Mouse (Mus musculus) thymus, adult 18-20 months (tissue): ENCODE measurements around the gene Hyou1.
"Not testable (repeated sequence)": the region's sequence is repeated elsewhere in the genome, so short reads cannot be mapped to it uniquely, and the experiment has no call there.

Experiments used
- DNase-seq, 2 experiments: peaks; one replicate each; pipeline ENCODE4 v3.0.0; 2022; ENCODE audit warnings: mixed read lengths in 2 of 2

Hyou1 gene

DNA sequence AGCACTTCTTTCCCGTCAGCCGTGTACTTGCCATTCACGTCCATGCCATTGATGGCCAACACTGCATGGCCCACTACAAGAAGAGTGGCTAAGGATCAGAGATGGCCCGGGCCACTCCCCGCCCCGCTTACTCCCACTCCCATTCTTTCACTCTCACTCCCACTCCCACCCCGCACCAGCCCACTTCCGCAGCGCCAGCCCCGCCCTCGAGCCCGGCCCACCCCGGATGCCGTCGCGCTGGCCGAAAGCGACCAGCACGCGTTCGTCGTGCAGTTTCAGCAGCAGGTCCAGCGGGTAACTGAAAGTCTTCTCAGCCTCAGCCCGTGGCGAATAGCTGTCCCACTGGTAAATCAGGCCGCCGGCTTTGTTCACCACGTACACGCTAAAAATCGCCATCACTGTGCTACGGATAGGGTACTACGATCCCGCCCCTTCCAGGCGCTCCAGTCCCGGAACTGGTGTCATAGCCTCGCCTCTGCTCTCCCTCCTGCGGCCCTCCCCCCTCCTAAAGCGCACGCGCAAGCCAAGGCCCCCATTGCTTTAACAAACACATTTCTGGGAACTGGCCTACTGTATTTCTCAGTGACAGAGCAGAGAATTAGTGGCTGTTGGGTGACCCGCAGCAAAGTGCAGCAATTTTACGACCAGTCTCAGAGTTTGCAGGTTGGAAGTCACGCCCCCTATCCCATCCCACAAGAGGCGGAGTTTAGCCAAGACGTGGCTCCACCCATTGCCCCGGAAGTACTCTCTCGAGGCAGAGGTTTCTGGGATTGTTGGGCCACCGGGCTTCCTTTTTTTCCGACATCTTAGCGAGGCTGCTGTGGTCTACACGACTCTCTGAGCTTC lies 27.8 kb downstream of the Hyou1 start, which contains the start of the genes Rps25 and Trappc4:
Rps25 (plus strand) TSS at position 234 of the 846 bp plus-strand sequence.
Trappc4 (minus strand) TSS at position 695 of the 846 bp plus-strand sequence.
- DNase-seq = peak; percentile 79 to 86

DNA sequence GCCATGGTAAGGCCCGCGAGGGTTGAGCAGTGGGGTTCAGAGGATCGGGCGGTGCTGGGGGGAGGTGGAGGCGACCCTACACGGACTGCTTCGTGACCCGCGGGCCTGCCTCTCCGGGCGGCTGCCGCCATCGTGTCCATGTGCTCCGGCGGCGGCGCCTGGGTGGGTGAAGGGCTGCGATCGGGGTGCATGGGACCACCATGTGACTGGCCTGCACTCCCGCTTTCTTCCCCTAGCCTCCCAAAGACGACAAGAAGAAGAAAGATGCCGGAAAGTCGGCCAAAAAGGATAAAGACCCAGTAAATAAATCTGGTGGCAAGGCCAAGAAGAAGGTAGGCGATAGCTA lies 28.4 kb downstream of the Hyou1 start:
- no peak for DNase-seq

DNA sequence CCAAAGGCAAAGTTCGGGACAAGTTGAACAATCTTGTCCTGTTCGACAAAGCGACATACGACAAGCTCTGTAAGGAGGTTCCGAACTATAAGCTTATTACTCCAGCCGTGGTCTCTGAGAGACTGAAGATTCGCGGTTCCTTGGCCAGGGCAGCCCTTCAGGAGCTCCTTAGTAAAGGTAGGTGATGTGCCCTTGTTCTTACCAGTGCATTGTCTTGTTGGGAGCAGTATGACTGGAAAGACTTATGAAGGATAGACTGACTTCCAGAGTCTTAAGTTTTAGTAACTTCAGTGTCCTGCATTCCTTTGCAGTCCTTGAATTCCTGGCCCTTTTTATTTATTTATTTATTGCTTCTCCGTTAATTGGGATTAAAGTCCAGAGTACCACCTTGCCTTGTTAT lies 29.4 kb downstream of the Hyou1 start:
- DNase-seq = not testable (repeated sequence)

- DNase-seq = no peak
Observed at GRCm38 (mm10) chr9:44410647-44411336, 31.5 kb downstream of the Hyou1 start.

DNA sequence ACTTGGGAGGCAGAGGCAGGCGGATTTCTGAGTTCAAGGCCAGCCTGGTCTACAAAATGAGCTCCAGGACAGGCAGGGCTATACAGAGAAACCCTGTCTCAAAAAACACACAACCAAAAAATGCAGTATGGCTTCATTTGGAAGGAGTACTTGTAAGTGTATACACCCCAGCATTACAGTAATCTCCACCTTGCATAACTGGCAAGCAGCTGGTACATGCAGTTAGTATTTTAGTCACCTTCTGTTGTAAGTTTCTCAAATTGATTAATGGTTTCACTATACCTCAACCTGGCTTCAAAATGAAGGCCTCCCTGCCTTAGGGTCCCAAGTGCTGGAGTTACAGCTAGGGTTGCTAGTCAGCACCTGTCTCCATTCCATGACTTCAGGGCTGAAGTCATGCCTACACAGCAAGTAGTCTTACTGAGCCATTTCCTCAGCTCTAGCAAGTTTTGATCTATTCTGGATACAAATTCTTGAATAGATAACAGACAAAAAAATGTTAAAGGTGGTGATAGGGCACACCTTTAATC lies 32.4 kb downstream of the Hyou1 start:
- no peak for DNase-seq

GRCm38 (mm10) chr9:44412306-44412705 lies 33.0 kb downstream of the Hyou1 start:
- DNase-seq = no peak

GRCm38 (mm10) chr9:44412781-44413180 lies 33.5 kb downstream of the Hyou1 start:
- DNase-seq = no peak

- DNase-seq = no peak
Observed at GRCm38 (mm10) chr9:44417156-44417891, 38.0 kb downstream of the Hyou1 start.

DNA sequence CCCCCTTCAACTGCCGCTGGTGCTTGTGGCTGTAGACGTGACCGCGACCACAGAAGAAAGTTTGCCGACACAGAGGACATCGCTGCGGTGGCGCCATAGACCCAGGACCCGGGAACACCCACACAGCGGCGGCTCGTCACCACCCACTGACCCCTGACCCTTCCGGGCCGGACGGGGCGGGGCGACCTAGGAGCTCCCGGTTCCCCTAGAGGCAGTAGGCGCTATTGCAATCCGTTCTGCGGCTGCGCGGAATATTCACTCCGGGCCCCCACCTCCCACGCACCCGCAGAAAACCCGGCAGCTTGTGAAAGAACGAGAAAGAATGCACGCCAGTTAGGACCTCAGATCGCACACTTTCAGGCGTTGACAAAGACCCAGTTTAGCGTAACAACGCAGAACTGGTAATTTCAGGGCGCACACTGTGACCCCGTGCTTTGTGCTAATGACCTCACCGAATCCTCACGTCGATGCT lies 38.6 kb downstream of the Hyou1 start:
- peak; percentile 78 to 86 for DNase-seq

DNA sequence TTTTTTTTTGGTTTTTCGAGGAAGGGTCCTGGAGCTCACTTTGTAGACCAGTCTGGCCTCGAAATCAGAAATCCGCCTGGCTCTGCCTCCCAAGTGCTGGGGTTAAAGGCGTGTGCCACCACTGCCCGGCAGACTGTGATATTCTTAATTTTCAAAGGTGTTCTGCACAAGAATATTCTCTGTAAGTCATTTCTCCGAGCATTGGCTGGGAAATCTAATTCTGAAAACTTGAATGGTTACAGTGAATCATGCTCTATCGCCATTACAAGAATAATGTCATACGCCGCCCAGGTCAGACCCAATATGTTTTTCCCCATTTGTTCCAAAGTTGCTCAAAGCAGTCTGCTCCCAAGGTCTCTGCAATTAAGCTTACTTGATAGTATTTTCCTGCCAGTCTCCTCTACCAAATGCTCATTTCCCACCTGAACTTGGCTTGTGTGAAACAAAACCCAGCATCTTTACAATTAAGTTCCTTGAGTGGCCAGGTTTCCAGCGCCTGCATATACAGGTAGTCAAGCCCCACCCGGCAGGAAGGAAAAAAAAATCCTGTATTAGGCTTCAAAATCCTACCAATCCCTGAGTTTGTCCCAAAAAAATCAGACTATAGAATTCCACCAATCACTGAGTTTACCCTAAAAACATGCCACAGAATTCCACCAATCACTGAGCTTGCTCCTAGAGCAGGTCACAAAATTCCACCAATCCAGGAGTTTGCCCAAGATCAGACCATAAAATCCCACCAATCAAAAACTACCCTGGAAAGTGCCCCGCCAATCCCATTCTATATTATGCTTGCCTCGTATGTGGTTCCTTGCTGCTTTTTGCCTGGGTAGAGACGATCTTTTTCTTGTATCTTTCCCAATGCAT lies 39.5 kb downstream of the Hyou1 start, which contains the start of gene Ccdc84:
Ccdc84 (minus strand) TSS at position 51 of the 867 bp plus-strand sequence.
- DNase-seq = no peak

DNA sequence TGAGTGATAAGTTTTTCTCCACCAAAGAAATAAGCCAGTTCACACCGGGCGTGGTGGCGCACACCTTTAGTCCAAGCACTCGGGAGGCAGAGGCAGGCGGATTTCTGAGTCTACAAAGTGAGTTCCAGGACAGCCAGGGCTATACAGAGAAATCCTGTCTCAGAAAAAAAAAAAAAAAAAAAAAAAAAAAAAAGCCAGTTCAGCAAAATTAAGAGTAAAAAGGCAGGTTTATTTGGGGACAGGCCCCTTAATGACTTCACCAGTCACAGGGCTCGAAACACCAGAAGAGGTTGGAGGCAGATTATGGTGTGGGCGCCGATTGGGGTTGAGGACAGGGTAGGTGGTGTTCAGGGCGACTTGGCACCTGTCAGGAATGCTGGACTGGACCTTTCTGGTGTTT lies 40.4 kb downstream of the Hyou1 start:
- not testable (repeated sequence) for DNase-seq

- DNase-seq = no peak
Observed at GRCm38 (mm10) chr9:44420280-44420898, 41.1 kb downstream of the Hyou1 start.

GRCm38 (mm10) chr9:44423576-44423975 lies 44.3 kb downstream of the Hyou1 start:
- no peak for DNase-seq

DNA sequence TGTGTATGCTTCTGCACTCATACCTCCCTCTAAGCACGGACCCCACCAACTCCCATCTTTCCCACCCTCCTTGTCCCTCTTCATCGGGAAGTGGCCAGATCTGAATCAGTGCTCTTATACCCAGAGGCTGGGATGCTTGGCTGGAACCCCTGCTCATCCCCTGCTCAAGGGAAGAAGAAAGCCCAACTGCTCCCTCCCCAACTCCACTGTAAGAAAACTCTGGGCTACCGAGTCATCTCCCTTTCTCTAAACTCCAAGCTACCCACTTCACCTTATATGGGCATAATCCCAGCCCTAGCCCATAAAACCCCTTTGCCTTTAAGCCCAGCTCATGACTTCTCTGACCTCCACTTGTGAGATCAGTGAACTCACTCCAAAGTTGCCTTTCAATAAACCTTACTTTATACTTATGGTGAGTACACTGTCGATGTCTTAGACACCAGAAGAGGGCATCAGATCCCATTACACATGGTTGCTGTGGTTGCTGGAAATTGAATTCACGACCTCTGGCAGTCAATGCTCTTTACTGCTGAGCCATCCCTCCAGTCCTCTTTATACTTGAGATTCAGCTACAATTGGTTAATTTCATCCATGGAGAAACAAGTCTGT lies 53.4 kb downstream of the Hyou1 start:
- DNase-seq = no peak

- DNase-seq = no peak
Observed at GRCm38 (mm10) chr9:44435747-44436146, 56.5 kb downstream of the Hyou1 start.

DNA sequence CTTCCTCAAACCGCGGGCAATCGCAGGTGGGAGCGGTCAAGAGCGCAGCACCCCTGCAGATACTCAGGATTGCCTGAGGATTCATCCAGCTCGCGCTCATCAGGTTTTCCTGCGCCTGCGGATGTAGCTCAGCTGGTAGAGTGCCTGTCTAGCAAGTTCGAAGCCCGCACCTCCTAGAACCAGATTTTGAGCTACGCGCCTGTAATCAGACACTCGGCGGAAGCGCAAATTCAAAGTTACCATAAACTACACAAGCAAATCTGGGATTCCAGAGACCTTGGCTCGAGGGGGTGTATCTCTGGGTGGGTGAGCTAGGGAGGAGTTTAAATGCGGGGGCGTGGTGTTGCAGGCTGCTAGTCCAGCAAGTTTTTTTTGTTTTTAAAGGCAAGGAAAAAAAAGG lies 61.7 kb downstream of the Hyou1 start, which contains the start of gene Foxr1:
Foxr1 (minus strand) TSS at position 176 of the 400 bp plus-strand sequence.
- no peak for DNase-seq
